Mouse (Mus musculus) cerebellum, adult 18-20 months (tissue): ENCODE results near the gene Adgrl2.
A peak's percentile ranks its signal among the peaks of the same experiment; 100 is the strongest.

Experiments
- DNase-seq, 2 experiments: peaks; one replicate each; pipeline ENCODE4 v3.0.0; 2021

The Adgrl2 gene

DNA sequence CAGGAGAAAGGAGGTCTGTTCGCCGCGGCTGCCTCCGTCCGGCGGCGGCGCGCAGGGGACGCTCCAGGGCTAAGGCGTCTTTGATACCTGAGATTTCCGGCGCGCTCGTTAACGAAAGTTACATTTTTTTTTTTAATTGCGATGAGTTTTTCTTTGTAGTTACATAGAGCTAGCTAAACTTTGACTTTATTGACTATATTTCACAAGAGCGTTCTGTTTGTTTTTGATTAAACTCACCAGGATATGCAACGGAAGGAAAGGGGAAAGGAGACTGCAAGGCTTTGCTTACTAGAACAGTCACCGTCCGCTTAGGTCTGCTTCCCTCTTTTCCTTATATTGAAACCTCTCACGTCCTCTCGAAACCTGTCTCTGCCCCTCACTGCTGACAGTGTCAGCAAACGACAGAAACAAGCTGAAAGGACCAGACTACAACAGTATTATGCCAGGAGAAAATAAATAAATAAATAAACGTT is at the start of gene Adgrl2:
Gene Adgrl2, minus strand, starts transcription at position 25 of the 473 bp plus-strand sequence.
- no peak for DNase-seq

DNA sequence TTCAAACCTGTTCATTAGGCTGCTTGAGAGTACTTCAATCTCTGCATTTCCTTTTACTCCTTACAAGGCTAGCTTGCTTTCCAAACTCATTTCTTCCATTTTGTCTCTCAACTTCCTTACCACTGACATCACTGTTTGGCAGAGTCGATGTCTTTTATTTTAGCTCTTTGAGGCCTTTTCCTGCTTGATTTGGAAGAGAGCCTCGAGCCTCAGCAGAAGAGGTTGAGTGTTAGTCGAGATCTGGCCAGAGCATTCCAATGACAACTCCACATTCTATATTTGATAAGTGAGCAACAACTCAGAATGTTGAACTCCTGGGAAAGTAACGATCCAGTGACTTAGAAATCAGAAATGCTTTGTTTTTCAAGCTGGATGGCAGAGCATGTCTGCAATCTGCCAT is 48.4 kb upstream of the Adgrl2 start:
- no peak for DNase-seq

DNA sequence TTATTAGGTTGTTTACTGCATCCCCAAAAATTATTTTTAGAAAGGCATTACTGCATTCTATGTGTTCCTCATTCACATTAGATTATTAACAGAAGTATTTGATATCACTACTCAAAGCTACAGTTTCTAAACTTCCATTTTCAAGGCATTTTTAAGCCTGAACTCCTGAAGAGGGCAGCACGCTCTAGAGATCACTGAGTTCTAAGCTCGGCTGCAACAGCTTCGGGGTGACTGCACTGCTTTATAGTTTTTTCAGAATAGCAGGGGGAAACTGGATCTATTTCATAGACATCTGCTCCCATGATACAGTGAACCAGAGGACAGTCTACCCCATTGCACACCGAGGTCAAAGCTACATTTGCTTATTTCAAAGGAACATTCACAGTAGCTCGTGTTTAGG is 29.6 kb upstream of the Adgrl2 start:
- DNase-seq = no peak

DNA sequence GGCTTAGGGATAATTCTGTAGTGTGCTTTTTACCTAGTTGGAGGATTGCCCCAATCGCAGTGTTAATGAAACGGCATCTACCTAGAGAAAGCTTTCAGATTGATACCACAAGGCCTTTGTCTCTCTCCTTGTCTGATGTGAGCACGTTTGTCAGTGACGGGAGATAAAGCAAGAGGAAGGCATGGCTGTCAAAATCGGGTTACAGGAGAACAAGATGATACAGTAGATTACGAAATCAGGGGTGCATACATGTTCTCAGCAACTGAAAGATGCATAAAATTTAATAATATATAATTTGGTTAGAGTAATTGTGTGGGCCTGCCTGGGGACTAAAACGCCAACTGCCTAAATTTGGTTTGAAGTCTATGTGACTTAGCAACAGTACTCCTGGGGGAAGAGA is 19.0 kb upstream of the Adgrl2 start:
- DNase-seq = no peak

DNA sequence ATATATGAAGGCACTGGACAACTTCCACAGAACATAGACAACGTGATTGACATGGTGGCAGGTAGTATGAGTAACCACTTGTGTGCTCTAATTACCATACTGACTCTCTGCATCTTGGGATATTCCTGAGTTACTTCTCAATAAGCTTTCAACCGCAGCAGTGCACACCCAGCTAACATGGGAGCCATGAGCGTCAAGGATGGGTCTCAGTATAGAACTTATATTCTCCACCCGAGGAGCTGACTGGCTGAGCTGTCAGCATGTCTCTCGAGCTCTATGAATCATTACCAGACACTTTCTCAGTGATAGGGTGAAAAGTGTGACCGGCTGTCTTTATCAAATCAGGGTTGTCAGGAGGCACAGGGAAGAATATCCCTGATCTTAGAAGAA is 18.3 kb upstream of the Adgrl2 start:
- DNase-seq = no peak

DNA sequence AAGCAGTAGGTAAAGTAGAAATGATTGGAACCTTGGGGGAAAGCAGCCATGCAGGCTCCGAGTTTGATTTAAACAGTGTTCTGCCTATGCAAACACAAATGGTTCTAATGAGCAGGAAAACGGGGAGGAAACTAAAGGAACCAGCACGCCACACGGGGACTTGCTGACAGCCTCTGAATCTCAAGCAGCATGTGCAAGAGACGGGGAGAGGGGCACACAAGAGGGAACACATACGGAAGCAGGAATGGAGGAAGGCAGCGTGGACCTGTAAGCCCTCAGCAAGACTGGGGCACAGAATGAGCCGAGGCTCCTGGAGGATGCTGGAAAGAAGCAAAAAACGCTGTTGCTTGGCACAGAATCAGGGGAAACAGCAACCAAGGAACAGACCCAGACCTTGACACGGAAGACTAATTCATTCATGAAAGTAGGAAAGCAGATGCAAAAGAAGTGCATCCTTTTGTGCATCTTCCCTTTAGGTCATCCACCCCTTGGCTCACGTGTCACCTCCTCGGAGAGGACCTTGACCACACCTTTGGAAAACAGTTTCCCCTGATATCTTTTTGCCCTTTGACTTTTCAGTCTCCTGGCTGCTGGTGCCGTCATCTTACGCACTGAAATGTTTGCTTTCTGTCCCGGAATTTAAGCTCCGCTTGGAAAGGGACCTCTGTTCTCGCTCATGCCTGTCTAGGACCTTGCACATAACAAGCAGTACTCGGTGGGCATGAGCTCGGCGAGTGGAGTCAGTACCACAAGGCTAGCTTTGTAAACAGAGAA is 17.7 kb upstream of the Adgrl2 start:
- no peak for DNase-seq

DNA sequence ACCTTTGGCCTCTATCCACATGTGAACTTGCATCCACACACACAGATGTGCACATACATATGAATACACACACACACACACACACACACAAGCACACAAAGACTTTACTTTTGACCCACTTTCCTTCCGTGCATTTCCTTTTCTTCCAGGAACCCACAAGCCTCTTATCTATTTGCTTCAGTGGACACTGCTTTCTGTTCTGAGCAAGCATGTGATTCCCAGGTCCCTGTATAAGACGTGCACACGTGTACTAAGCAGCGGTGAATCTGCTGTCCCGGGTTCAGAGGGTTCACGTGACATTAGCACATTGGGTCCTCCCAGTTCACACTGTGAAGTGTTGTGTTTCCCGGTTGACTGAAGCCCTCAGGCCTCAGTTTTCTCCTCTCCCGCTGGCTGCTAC is 11.0 kb upstream of the Adgrl2 start:
- DNase-seq = no peak

DNA sequence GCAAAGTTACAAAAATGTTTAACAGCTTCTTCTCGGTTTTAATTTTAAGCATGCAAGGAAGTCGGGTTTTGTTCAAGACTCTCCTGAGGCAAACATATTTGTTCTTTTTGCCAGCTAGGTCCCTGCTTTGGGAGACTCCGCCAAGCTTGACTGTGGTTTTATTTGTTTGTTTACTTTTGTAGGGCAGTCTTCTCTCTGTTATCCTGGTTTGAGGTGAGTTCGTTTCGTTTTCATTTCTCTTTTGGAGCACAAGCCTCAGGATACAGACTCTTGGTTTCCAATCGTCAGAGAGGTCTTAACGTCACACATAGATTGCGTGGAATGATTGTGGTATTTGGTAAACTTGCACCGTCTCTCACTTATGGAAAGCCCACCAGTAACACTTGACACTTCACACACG is 8.3 kb upstream of the Adgrl2 start:
- no peak for DNase-seq

DNA sequence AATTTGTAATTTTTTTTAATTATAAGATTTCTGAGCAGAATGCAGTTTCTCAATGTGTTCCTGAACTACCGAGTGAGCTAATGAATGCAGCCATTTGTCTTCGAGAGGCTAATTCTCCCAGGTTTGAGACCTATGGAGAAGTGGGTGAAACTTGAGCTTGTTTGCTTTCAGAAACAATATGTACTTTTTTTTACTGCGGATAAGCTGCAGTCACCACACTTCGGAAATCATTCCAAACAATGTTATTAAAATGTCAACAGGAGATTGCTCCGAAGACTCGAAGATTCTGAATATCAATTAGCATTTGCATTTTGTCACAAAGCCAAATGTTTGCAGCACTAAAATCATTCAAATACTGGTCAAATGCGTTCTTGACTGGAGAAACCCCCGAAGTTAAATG is 701 bp upstream of the Adgrl2 start:
- no peak for DNase-seq

DNA sequence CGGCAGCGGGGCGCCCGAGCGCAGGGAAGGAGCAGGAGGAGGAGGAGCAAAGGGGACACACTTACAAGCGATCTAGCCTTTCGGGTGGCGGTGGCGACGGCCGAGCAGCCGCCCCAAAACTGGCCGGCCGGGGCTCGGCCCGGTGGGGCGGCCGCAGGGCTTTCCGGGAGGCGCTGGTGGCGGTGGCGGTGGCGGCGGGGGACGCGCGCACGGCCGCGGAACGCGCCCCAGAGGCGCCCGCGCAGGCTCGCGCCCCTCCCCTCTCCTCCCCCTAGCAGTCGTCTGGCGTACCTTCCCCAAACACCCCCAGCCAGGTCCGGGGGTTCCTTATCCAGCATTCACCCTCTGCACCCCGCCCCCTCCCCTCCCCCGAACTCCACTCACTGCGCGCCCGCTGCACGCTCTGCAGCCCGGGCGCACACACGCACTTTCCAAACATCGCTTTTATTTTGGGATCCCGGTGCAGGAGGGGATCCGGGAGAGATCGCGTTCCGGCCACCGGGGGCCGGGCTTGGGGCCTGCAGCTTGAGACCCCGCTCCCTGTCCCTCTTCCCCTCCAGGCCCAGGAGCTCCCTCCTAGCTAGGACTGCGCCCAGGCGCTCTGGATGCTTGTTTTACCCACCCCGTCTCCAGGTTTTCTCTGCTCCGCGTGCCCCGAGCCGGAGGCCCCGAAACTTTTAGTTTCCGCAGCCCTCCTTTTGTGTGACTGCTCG is 381 bp downstream of the Adgrl2 start:
- DNase-seq = peak in 1 of 2 experiments; percentile 28

DNA sequence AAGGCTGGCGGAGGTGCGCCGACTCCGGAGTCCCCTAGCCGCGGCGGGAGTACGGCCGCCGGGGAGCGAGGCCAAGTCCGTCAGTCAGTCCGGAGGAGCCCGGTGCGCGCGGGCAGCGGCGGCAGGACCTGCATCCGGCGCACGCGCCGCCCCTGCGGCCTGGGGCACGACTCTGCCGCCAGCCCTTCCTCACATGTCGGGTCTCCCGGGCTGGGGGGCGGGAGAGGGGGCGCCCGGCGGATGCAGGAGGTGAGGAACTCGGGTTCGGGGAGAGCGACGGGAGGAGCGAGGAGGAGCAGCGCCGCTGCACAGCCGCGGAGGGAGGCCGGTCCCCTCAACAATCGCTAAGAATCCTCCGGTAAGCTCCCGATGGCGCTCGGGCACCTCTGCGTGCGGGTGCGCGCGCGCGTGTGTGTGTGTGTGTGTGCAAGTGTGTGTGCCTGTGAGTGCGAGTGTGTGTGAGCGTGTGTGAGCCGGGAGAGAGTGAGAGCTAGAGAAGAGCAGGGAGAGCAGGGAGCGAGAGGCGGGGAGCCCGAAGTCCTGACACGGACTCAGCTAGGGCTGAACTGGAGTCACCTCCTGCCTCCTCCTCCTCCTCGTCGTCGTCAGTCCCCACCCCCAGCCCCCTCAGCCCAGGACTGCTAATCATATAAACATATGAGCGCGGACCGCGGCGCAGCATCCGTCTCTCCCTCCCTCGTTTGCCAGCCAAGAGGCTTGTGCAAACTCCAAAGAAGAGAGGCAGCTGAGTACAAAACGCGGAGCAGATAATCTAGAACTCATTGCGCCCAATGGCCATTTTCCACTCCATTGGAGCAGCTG is 1.1 kb downstream of the Adgrl2 start:
- DNase-seq = peak; percentile 31 to 40

DNA sequence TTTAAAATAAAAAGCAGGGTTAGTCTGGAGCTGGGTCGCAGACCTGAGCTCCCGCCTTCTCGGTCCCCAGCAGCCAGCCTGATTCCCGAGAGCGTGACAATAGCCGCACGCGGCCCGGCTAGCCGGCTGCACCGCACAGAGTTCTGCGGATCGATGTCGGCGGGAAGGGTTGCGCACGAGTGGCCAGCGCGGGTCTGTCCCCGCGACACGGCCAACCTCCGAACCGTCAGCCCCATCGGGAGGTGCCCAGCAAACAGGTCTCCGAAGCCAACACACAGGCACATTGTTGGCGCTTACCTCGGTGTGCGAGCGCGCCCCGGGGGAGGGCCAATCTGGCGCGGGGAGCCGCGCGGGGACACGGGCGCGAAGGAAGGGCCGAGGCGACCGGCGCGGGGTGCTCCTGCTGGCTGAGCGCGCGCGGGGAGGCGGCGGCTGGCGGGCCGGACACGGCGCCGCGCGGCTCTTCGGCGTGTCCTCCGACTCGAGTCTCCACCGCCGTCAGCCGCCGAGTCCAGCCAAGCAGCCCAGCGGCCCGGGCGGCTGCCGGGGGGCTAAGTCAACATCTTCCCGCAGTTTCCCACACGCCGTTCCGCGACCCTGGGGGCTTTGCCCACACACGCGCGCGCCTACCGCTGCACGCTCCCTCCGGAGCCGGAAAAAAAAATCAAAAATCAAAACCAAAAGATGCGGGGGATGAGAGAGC is 1.9 kb downstream of the Adgrl2 start:
- peak in 1 of 2 experiments; percentile 23 for DNase-seq

DNA sequence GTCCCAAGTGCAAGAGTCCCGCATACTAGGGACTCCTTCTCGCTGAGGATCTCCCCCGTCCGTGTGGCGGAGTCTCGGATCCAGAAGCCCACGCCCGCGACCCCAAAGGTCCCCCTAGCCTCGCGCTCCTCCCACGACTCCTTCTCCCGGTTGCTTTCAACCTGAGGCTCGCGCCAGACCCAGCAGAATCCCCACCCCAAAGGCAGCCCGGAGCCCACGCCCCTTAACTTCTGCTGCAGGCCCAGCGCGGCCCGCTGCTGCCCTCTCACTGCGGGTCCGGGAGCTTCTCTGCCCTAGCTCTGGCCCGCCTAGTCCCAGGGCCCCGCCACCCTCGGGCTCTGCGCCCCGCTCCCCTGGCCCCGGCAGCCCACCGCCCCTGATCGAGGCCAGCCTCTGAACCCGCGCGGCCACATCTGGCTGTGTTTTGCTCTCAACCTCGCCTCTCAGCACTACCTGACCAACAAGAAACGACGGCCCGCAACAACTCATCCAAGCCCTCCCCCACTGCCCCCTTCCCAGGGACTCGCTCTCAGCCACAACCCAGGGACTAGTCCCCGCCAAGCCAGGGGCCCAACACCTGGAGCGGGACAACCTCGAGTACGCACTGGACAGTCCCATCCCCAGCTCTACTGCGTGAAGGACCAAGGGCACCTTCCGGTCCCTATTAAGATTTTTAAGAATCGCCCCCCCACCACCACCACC is 2.6 kb downstream of the Adgrl2 start:
- peak; percentile 16 to 38 for DNase-seq

DNA sequence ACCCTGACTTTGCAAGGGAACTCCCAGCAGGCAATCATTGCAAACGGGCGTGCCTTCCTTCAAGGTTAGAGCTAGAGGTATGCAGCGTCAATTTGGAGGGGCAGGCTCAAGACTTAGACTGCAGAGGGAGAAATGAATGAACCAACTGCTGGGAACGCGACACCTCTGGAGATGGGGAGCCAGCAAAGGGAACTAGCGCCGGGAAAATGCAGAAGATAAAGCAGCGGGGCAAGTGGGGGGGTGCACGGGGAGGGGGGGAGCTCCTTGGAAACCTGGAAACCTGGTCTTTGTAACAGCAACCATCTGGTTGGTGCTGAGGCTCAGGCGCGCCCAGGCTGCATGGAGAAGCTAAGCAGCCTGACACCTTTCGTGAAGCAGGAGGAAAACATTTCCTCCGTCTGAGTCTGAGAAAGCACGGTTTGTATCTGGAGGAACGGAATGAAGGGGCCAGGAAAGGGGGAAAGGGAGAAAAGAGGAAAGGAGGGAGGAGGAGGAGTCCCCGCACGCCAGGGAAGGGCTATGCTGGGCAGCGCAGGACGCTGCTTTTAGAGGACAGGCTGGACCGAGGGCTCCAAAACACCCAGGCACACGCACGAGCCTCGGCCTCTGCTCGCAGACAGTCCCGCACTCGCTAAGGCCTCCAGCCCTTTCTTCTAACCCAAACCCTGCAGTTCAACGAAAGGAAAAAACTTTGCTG is 3.3 kb downstream of the Adgrl2 start:
- peak in 1 of 2 experiments; percentile 8 for DNase-seq

DNA sequence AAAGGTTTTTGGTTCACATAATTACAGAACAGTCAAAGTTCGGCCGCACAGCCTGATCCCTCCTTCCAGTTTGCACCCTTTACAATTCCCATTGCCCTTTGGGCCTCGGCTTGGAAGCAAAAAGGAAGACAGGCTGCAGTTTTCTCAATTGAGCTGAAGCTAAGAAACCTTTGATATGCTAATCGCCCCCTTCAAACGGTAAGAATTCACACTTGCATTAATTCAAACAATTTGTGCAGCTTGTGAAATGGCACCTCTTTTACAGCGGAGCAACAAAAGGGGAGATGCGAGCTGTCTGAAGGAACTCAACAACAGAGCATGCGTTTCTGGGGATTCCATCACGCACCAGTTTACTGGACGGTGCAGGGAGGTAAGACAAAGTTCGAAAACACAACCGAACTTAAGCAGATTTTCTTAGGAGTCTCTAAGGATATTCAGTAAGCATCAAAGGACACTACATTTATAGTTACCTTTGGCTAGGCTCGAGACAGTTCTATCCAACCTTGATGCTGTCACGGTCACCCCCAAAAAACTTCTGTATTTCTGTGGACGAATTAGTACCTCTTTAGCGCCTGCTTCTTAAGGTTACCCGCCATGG is 4.0 kb downstream of the Adgrl2 start:
- no peak for DNase-seq

DNA sequence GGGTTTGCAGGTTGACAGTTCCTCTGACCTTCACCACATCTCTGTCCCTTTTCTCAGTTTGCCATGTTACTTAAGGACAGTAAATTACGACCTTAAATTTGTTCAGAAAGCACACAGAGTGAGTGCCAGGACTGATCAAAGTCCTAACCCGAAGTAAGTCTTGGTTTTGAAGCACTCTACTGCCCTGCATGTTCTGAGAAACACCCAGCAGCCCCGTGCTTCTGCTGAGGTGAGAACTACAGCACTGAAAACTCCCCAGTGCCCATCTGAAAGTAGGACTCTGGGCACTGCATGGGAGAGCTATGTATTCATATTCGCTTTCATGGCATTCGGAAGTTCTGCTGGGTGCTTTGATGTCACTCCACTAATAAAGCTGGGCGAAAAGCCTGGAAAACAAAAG is 6.0 kb downstream of the Adgrl2 start:
- no peak for DNase-seq

DNA sequence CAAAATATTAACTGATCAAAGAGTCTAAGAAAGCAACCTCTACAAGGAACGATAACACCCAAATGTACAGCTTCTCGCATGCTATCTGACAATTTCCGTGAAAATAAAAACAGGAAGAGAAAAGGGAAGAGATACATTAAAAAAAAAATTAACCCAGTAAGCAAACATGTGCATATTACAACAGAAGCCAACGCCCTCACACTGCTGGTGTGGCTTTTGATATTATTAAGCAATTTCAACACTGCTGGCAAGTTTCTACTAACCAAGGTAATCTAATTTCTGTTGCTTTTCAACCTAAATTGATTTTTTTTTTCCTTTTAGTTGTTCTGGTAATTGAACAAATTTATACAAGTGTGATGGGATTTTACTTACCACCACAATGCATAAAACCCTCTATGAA is 8.0 kb downstream of the Adgrl2 start:
- no peak for DNase-seq

DNA sequence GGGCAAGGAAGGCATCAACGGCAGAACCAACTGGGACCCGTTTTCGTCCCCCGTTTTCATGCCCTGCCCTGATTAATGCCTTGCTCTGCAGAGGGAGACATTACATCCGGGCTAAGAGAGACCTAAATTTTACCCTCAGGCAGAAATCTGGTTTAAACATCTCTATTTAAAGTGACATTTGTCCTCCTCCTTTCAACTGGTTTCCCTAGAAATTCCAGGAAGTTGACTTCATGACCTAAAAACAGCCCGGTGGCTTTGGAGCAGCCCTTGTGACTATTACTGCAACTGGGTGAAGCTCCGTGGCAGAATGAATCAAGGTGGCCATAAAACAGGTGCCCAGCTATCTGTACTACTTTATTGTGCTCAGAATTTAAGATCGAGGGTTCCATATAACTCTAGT is 8.6 kb downstream of the Adgrl2 start:
- DNase-seq = no peak

DNA sequence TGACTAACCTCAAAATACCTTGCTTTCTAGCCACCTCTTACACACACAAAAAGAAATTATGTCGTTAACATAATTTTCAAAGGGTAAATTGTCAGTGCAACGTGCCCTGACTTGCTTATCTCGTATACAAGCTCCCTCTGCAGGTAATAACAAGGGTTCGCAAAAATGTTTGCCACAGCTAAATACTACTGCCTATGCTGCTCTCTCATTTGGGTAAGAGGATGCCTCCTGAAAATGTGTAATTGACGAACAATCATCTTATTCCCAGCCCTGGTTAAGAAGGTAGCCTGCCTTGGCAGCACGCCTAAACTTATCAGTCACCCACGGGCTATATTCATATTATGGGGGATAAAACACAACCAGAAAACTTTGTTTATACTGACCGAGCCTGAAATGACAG is 11.8 kb downstream of the Adgrl2 start:
- no peak for DNase-seq

DNA sequence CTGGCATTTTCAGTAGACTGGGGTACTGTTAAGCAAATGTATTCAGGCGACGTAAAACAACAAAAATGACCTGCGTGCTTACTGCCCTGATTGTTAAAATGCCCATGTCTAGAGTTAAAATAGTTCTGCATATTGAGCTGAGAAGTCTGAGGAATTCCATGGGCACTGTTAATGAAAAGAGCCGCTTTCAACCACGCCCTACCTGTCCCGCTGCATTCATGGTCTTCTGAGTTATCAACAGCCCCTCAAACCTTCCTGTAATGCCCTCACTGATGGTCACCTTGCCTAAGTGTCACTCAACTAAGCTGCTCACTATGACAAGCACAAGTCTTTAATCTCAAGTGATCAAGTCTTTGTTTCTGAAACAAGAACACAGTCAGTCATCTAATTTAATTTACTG is 12.5 kb downstream of the Adgrl2 start:
- DNase-seq = no peak

DNA sequence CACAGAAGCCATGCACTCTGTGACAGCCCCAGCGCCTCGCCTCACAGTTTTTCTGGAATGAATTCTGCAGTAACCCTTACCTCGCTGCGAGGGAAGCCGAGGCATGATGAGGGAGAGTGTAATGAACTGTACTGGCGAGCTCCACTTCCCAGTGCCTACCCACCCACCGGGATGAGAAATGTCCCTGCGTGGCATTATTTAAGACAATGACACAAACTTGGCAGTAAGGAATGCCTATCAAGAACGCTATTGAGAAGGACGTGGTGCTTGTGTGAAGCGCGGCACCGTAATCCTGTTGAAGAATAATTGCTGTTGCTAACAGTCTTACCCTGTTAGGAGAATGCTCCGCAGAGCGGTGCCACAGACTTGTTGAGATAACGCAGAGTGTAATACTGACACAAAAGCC is 13.2 kb downstream of the Adgrl2 start:
- no peak for DNase-seq
